Mouse (Mus musculus) small intestine, adult 2 months (tissue): ENCODE measurements at regions not wholly inside any gene's neighbourhood (a gene's known extent, or its start where the extent isn't known, plus 50 kb on each side); places are given as distances from the start of the nearest gene placed in this dataset.

ENCODE experiments used
- CTCF ChIP-seq: fragments of 200-500 bp; IDR thresholded peaks from 2 replicates; pipeline ENCODE4 v1.5.1; 2012; ENCODE audit warnings: low read depth, mild to moderate bottlenecking, control low read depth, inconsistent platforms, low read length, moderate library complexity, mixed read lengths; ENCODE audit not compliant: insufficient replicate concordance, insufficient read length; ENCODE audit errors: extremely low read depth
- POLR2A ChIP-seq: fragments of 200-500 bp; IDR thresholded peaks from 2 replicates; pipeline ENCODE4 v1.6.1; 2012; ENCODE audit warnings: low read depth, mild to moderate bottlenecking, control low read depth, inconsistent platforms, low read length, moderate library complexity

DNA sequence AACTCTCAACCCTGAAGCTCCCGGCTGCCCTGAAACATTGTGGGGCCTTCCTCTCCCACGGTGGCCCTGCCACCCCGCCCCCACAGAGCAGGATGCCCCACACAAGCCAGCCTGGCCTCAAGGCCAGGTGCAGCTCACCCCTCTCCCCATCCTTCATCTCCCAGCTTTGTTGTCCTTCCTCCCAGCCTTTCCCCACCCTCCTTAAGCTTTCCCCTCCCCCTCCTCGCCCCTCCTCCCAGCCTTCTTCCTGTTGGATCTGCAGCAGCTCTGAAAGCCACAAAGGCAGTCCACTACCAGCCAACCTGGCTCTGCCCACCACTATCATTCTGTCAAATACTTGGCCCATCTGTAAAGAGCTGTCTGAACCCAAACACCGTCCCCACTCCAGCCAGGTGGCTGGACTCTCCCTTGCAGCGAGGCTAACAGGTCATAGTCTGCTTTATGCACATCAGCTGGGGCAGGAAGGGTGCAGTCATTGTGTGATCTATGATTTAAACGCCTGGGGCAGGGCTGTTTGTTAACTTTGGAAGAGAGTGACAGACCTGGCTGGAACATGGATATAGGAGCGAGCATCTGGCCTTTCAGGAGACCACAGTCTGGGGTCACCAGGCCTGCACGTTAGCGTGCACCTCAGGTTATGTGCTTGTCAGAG lies 119.9 kb upstream of the Atp6ap2 start:
- TF ChIP-seq CTCF, result no peak
- TF ChIP-seq POLR2A, result no peak
